In the genomic region with DNA sequence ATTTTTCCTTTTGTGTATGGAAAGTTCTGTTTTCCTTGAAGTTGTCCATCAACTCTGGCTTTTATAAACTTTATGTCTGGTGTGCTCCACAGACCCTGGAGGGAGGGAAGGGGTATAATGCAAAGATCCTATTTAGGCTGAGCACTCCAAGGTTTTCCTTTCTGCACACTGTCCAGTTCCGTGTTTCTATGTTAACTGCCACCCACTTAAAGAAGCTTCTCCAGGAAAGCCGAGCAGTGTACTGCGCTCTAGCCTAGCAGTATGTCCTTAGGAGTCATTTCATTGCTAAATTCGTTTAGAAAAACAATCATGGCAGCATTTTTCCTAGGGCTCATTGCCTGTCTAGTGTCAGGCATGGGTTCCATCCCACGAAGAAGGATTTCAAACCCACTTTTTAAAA, we compare ENCODE assay signal across 20 mouse cellular contexts.
"Had no signal": no experiment of that assay in that cellular context is flagged by ENCODE, and none has a peak within 500 bp of the region (broad histone marks: within the 10 kb centered on the region; RNA-seq: fewer than 3 reads in every experiment).

No protein-coding gene starts in this region.

- ATAC-seq: forebrain, embryonic 13.5 days; forebrain, embryonic 14.5 days; forebrain, embryonic 15.5 days; forebrain, embryonic 16.5 days; forebrain, postnatal 0 days had no signal

- DNase-seq: cerebellum, adult 8-10 months; cerebellum, adult 9-10 months; cerebellum, adult 9-11 months; cerebellum, postnatal 10 days; cerebellum, postnatal 14 days; cerebellum, postnatal 25 days; cerebellum, postnatal 36 days; embryo, embryonic 11 days; forebrain, postnatal 0 days; gastrocnemius, adult 2 months; gastrocnemius, postnatal 10 days; gastrocnemius, postnatal 14 days; gastrocnemius, postnatal 25 days; gastrocnemius, postnatal 36 days; heart, adult 18-20 months; heart, adult 2 months had no signal
